Mouse (Mus musculus) left cerebral cortex, postnatal 36 days (tissue): ENCODE data around the gene Poc1a. TPM values are rescaled to one million over a fixed set of nuclear protein-coding genes. Genes with fewer than 3 reads are reported as not detected.

ENCODE experiments used
- DNase-seq, 2 experiments: peaks; one replicate each; pipeline ENCODE4 v3.0.0; 2021 to 2022; ENCODE audit warnings: low spot score in 2 of 2, mixed read lengths in 1 of 2
- intact Hi-C: fragments of 180-260 bp; cut with DNase I; formaldehyde crosslinking; loops from one replicate; pipeline ENCODE4 v1.15.1; 2025
- total RNA-seq, 2 experiments: library from RNA; stranded (reverse); gene quantifications; 2 replicates each; pipeline ENCODE4 v1.2.3; 2021

Poc1a gene
- total RNA-seq, 2 experiments from 2014 or later, result 22.0 to 26.4 TPM

DNA sequence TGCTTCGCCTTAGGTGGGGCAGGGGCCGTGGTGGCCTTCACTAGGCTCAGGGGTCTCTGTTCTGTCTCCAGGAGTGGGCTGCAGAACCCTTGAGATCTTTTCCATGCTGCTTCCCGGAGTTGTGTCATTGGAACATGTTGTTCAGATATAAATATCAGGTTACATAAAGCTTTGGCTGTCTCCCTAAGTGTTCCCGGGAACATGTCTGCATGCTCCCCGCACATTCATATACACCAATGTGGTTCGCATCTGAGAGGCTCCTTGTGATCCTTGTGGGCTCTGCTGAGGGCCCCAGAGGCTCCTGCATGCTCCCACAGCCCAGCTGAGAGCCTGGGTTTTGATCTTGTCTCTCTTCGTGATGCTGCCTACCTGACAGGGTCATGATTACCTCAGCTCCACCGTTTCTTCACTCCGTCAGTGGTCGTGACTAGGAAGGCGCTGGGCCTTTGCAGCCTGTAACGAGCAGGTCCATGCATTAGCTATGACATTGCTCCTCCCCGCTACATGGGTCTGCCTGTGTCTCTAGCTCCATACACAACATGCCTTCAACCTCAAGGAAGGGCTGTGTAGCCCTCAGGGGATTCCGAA, 12.8 kb downstream of the Poc1a start:
- intact Hi-C loops, result no loop called here
- DNase-seq, result peak; percentile 65 to 69

GRCm38 (mm10) chr9:106296637-106297174, 15.8 kb downstream of the Poc1a start:
- DNase-seq, result no peak
- intact Hi-C loops, result no loop called here

DNA sequence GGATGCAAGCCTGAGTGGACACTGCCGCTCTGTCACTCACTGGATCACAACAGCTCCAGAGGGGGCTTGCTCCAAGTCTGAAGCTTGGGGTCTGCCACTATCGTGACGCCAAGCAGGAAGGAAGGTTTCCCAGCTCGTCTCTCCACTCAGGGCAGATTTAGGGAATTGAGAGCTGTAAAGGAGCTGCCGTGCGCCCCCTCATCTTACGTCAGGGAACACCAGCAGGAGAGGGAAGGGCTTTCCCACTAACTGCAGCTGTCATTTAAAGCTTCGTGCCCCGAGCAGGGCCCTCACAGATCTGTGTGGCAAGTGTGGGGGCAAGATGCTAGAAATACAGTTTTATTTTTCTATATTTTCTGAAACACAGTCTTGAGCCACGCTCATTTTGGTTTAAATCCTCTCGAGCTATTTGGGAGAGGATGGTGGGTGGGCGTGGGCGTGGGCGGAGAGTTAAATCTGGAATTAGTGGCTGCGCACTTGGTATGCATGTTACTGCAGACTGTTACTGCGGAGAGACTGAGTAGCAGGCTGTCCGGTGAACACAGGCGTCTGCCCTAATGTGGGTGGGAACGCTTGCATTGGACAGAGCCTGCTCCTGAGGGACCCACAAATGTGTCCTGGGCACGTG, 19.4 kb downstream of the Poc1a start:
- intact Hi-C loops, result loop anchor here (2.0 kb wide), 2 partner anchors 103 to 119 kb away; no protein-coding TSS in a partner anchor
- peak; percentile 91 to 94 for DNase-seq

- peak in 1 of 2 experiments; percentile 23 for DNase-seq
- intact Hi-C loops, result loop anchor here (2.0 kb wide), 2 partner anchors 102 to 118 kb away; no protein-coding TSS in a partner anchor
Measured at GRCm38 (mm10) chr9:106300949-106301348, 20.1 kb downstream of the Poc1a start.

DNA sequence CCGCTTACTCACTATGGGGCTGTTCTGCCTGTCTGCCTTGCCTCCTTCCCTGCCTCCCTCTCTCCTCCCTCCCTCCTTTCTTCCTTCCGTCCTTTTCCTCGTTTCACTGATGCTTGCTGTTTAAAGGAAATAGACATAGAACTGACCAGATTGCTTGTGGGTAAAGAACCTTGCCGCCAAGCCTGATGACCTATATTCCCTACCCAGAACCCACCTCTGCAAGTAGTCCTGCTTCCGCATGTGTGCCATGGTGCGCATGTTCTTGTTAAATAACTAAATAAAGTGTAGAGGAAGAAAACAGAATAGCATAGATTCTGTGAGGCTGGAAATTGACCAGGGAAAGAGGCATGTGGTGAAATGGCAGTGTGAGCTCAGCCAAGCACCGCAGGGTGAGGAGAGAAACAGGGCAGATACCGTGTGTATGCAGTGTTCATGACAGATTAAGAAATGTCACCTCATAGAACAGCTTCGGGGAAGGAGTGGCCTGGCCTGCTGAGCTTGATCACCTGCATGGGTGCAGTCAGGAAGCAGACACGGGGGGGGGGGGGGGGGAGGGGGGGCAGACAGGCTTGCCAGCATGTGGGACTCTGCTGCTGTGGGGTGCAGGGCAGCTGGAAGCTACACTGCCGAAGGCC, 20.7 kb downstream of the Poc1a start:
- intact Hi-C loops, result loop anchor here (2.0 kb wide), 2 partner anchors 101 to 117 kb away; no protein-coding TSS in a partner anchor

DNA sequence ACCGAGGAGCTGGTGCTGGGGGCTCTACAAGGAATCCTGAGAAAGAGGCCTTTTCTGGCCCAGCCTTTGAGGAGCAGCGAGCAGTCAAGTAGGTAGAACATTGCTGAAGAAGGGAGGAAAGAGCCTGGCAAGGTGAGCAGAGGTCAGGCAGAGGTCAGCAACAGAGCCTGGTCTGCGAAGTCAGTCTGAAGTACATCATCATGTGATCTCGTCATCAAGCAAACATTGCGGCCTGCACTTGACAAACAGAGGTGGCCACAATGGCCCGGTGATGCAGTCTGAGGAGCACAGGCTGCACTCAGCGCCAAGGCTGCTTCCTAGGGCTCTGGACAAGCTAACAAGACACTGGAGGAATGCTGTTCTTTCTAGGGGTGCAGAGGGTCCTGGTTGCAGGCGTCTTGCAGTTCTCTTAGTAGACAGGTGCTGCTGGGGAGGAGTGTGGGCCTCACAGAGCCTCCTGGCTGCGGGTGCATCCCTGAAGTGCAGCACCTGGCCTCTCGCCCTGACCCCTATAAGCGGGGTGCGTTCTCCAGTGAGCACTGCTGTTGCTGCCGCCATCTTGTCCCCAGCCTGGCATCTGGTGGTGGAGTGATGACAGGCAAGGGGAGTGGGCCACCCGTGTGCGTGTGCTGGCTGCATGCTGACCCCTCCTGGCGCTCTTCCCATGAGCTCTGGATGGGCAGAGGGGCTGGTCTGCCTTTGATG, 21.7 kb downstream of the Poc1a start:
- no peak for DNase-seq
- intact Hi-C loops, result no loop called here

More for the DNA sequence above, 20.7 kb downstream of the Poc1a start:
- peak in 1 of 2 experiments; percentile 39 for DNase-seq

- no peak for DNase-seq
- intact Hi-C loops, result no loop called here
Measured at GRCm38 (mm10) chr9:106303460-106303960, 22.6 kb downstream of the Poc1a start.

- no peak for DNase-seq
- intact Hi-C loops, result loop anchor here (5.0 kb wide), 1 partner anchor 37 kb away; no protein-coding TSS in a partner anchor
Measured at GRCm38 (mm10) chr9:106305228-106305627, 24.4 kb downstream of the Poc1a start.

- peak; percentile 78 to 81 for DNase-seq
- intact Hi-C loops, result loop anchor here (1.0 to 5.0 kb wide), 3 partner anchors 35 to 114 kb away; partner anchors contain the start of gene Dusp7
Measured at GRCm38 (mm10) chr9:106306662-106307351, 25.9 kb downstream of the Poc1a start.

DNA sequence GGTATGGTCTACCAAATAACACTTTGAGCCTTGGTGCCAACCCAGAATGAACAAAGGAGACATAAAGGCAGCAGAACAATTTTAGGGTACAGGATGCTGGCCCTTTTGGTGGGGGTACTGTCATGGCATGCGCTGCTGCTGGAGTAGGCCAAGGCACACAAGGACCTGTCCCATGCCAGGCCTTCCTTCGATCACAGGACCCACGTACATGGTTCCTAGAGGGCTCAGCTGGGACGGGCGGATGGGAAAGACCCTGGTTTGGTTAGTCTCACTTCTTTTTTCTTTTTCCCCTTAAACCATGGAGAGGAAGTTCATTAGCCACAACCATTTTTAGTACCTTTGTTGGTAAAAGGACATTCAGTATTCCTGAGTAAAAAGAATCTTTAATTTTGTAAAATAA, 27.3 kb downstream of the Poc1a start:
- no peak for DNase-seq
- intact Hi-C loops, result loop anchor here (5.0 kb wide), 1 partner anchor 34 kb away; no protein-coding TSS in a partner anchor

- DNase-seq, result no peak
- intact Hi-C loops, result loop anchor here (5.0 kb wide), 1 partner anchor 34 kb away; no protein-coding TSS in a partner anchor
Measured at GRCm38 (mm10) chr9:106308555-106308954, 27.7 kb downstream of the Poc1a start.

- no peak for DNase-seq
- intact Hi-C loops, result loop anchor here (5.0 kb wide), 1 partner anchor 33 kb away; no protein-coding TSS in a partner anchor
Measured at GRCm38 (mm10) chr9:106308983-106309382, 28.1 kb downstream of the Poc1a start.

- intact Hi-C loops, result loop anchor here (5.0 kb wide), 1 partner anchor 32 kb away; no protein-coding TSS in a partner anchor
Measured at GRCm38 (mm10) chr9:106309859-106310258, 29.0 kb downstream of the Poc1a start.

DNA sequence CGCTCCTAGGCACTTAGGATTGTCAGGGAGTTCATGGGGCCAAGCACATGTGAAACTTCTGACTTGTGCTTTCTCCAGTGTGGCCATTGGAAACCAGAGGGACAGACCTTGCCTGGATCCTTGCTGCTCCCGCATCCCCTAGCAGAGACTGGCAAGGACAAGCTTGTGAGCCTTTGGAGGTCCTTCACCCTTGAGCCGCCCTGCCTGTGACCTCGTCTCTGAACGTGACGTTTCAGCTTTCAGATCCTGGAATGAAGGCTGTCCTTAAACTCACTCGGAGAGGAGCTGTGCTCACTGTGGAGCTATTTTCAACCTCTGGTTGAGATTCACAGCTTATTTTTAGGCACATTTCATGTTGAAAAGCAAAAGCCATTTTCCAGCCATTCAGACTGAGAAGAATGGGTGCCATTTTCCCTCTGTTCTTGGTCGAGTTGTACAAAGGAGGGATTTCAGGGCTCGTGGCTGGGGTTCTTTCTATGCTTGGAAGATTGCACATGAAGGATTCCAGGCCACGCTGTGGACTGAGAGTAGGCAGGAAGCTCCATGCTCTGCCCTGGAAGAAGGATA, 30.8 kb downstream of the Poc1a start:
- intact Hi-C loops, result no loop called here
- no peak for DNase-seq

More at GRCm38 (mm10) chr9:106309859-106310258, 29.0 kb downstream of the Poc1a start:
- no peak for DNase-seq

DNA sequence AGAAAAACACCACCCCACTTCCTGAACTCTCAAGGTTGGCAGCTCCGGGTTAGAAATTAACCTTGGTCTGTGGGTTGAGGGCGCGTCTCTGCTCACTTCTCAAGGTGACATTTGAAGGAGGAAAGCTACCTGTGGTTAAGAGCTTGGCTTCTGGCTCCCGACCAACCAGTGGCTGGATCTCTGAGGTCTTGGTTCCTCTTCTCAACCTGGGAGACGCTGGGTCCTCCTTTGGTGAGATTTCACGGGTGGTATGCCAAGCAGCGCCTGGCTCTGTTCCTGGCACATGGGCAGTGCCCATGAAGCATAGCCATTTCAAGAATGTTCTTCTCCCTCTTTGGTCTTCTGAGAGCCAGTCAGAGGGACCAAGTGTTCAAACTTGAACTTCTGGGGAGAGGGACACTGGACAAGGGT, 32.1 kb downstream of the Poc1a start:
- intact Hi-C loops, result no loop called here
- no peak for DNase-seq

DNA sequence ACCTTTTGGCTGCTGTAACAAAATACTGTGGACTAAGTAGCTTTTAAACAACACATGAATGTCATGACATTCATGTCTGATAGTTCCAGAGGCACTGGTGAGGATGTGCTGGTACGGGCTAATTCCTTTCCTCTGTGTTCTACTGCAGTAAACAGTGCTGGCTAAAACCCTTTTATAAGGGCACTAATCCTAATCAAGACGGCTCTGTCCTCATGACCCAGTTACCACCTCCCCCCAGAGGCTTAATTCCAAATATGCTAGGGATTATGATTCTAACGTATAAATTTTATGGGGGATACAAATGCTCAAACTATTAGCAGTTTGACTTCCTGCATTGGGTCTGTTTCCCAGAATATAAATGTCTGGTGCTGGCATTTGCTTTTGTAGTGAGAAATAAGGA, 33.3 kb downstream of the Poc1a start:
- no peak for DNase-seq
- intact Hi-C loops, result no loop called here

- intact Hi-C loops, result no loop called here
- DNase-seq, result no peak
Measured at GRCm38 (mm10) chr9:106318074-106318473, 37.2 kb downstream of the Poc1a start.

DNA sequence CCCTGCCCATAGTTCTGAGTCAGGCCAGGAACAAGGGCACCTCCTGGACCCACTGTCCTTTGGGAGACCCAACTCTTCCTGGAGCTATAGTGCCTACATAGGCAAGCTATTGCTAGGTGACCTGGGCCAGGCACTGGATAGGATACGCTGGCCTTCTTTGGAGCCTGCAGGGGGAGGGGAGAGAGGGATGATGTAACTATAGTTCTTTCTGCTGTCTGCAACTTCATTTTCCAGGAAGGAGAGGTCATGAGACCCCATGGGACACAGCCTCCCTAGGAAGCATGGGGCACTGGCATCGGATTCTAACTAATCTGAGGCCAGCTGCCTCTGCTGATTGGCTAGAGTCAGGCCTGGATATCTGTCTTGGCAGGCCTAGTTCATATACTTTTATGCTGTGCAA, 38.2 kb downstream of the Poc1a start:
- no peak for DNase-seq
- intact Hi-C loops, result no loop called here
